Mouse (Mus musculus) neural tube, embryonic 14.5 days (tissue): ENCODE results near the gene Slc17a5. TPM values are rescaled to one million over a fixed set of nuclear protein-coding genes. Genes with fewer than 3 reads are reported as not detected.
"Not testable (repeated sequence)": the region's sequence is repeated elsewhere in the genome, so short reads cannot be mapped to it uniquely, and the experiment has no call there.

Source experiments
- ATAC-seq: fragments of 200-750 bp; cut with Nextera tagmentation; 2 replicates; pipeline ENCODE4 v1.8.0; 2017; ENCODE audit warnings: low read depth, mild to moderate bottlenecking, moderate TSS enrichment, moderate library complexity
- H3K27ac ChIP-seq: fragments of 300-500 bp; sonication (generic); 2 replicates; pipeline ENCODE4 v1.5.1; 2014; ENCODE audit warnings: low read depth, mild to moderate bottlenecking, control low read depth, low read length, moderate library complexity, mixed read lengths
- H3K27me3 ChIP-seq: fragments of 300-500 bp; sonication (generic); 2 replicates; pipeline ENCODE4 v1.6.1; 2014; ENCODE audit warnings: low read length; ENCODE audit not compliant: control insufficient read depth, insufficient read depth
- H3K36me3 ChIP-seq: fragments of 300-500 bp; sonication (generic); 2 replicates; pipeline ENCODE4 v1.6.1; 2014; ENCODE audit warnings: low read length, mixed read lengths; ENCODE audit not compliant: control insufficient read depth, insufficient read depth
- H3K4me1 ChIP-seq: fragments of 300-500 bp; sonication (generic); 2 replicates; pipeline ENCODE4 v1.6.1; 2014; ENCODE audit warnings: low read length; ENCODE audit not compliant: control insufficient read depth, insufficient read depth
- H3K4me2 ChIP-seq: fragments of 300-500 bp; sonication (generic); 2 replicates; pipeline ENCODE4 v1.6.1; 2014; ENCODE audit warnings: mild to moderate bottlenecking, low read depth, low read length, control low read depth
- H3K4me3 ChIP-seq: fragments of 300-500 bp; sonication (generic); 2 replicates; pipeline ENCODE4 v1.5.1; 2014; ENCODE audit warnings: low read depth, low read length, control low read depth, mixed read lengths
- H3K9ac ChIP-seq: fragments of 300-500 bp; sonication (generic); replicated peaks from 2 replicates; pipeline ENCODE4 v1.6.1; 2014; ENCODE audit warnings: low read depth, mild to moderate bottlenecking, control low read depth, low read length, mixed read lengths
- H3K9me3 ChIP-seq: fragments of 300-500 bp; sonication (generic); 2 replicates; pipeline ENCODE4 v1.6.1; 2016; ENCODE audit warnings: low read length; ENCODE audit not compliant: control insufficient read depth
- WGBS: fragments of 180-500 bp; shearing (Covaris S2); extraction: QIAGEN DNeasy Blood & Tissue Kit; methylation state at CpG from one replicate; pipeline ENCODE4 v1.1.7; 2014; 5-methylcytosine and 5-hydroxymethylcytosine counted together
- polyA plus RNA-seq: library from polyadenylated mRNA; unstranded; fragments of >200 nt; fragmentation: Nextera tagmentation; extraction: Ambion mirVana; gene quantifications from 2 replicates; pipeline ENCODE4 v1.2.1, GENCODE M21; 2014

Slc17a5 gene
- polyA plus RNA-seq, 1 experiment from 2014 or later: 20.4 TPM

DNA sequence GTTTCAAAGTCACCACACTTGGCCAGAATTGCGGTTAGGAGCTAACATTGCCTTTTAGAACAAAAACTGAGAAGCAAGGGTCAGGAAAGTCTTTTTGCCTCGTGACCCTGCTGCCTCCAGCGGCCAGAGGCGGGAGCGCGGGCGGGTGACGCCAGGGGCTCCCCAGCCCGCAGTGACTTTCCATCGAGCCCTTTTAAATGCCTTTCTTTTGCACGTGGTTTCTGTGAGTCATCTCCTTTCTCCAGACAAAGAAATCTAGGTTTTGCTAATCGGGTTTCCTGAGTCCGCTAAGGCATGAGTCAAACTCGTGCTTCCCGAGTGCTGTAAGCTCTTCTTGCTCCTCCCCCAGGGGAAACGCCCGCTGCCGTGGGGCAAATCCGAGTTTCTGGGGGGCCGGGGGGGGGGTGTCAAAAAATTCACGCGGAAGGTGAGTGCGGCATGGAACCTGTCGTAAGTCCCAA is 60.5 kb downstream of the Slc17a5 start:
- under 1% methylated on average over 24 of the region's 24 CpGs for WGBS
- Histone ChIP-seq H3K4me3 (peak overlapping the region; percentile 43), H3K4me2 (peak overlapping the region; percentile 85), H3K36me3 (no peaks in the 10 kb centered on the region), H3K4me1 (0 out of 2 replicates have a peak, but pooled peaks cover 4% of the 10 kb centered on the region), H3K27me3 (no peaks in the 10 kb centered on the region), H3K27ac (peak overlapping the region; percentile 77), H3K9me3 (no peaks in the 10 kb centered on the region), H3K9ac (peak overlapping the region; percentile 67)
- peak; percentile 81 for ATAC-seq

GRCm38 (mm10) chr9:78526206-78526605 is 61.6 kb downstream of the Slc17a5 start:
- Histone ChIP-seq H3K36me3 (no peaks in the 10 kb centered on the region), H3K27ac (no peak overlapping the region), H3K4me2 (no peak overlapping the region), H3K4me1 (0 out of 2 replicates have a peak, but pooled peaks cover 4% of the 10 kb centered on the region), H3K9ac (no peak overlapping the region), H3K27me3 (no peaks in the 10 kb centered on the region), H3K9me3 (no peaks in the 10 kb centered on the region), H3K4me3 (no peak overlapping the region)
- no peak for ATAC-seq
- 89% methylated on average over 2 of the region's 2 CpGs for WGBS

- WGBS: 91% methylated on average over 17 of the region's 17 CpGs
- no peaks in the 10 kb centered on the region for H3K36me3 ChIP-seq
- no peak for ATAC-seq
- H3K27ac ChIP-seq: no peak overlapping the region
- H3K4me1 ChIP-seq: peaks cover 7% of the 10 kb centered on the region; the same call in 1 of the 2 replicates
- no peaks in the 10 kb centered on the region for H3K9me3 ChIP-seq
- H3K4me2 ChIP-seq: no peak overlapping the region
- H3K9ac ChIP-seq: no peak overlapping the region
- H3K27me3 ChIP-seq: no peaks in the 10 kb centered on the region
- no peak overlapping the region for H3K4me3 ChIP-seq
Observed at GRCm38 (mm10) chr9:78525451-78526135, 62.2 kb downstream of the Slc17a5 start.

GRCm38 (mm10) chr9:78521689-78522088 is 66.2 kb downstream of the Slc17a5 start:
- ATAC-seq: 0 out of 2 replicates have a peak, but pooled peaks have one; percentile 1
- 37% methylated on average over 14 of the region's 14 CpGs for WGBS
- Histone ChIP-seq H3K27ac (no peak overlapping the region), H3K4me2 (peak overlapping the region; percentile 93), H3K4me1 (peaks cover 9% of the 10 kb centered on the region), H3K36me3 (no peaks in the 10 kb centered on the region), H3K9me3 (no peaks in the 10 kb centered on the region), H3K27me3 (no peaks in the 10 kb centered on the region), H3K4me3 (peak overlapping the region; percentile 40), H3K9ac (peak overlapping the region; percentile 72)

- Histone ChIP-seq H3K36me3 (no peaks in the 10 kb centered on the region), H3K4me3 (peak overlapping the region; percentile 40), H3K27ac (peak overlapping the region; percentile 71), H3K9me3 (no peaks in the 10 kb centered on the region), H3K4me2 (peak overlapping the region; percentile 93), H3K27me3 (no peaks in the 10 kb centered on the region), H3K9ac (peak overlapping the region; percentile 72), H3K4me1 (peaks cover 9% of the 10 kb centered on the region)
- ATAC-seq: peak; percentile 75
- WGBS: 2% methylated on average over 40 of the region's 40 CpGs
Observed at GRCm38 (mm10) chr9:78520780-78521601, 66.8 kb downstream of the Slc17a5 start.

- Histone ChIP-seq H3K4me1 (peaks cover 9% of the 10 kb centered on the region), H3K4me3 (peak overlapping the region; percentile 40), H3K9me3 (no peaks in the 10 kb centered on the region), H3K36me3 (no peaks in the 10 kb centered on the region), H3K27ac (peak overlapping the region; percentile 71; the same call in 1 of the 2 replicates), H3K27me3 (no peaks in the 10 kb centered on the region), H3K9ac (peak overlapping the region; percentile 72), H3K4me2 (peak overlapping the region; percentile 93)
- WGBS: 4% methylated on average over 15 of the region's 15 CpGs
- peak; percentile 80 for ATAC-seq
Observed at GRCm38 (mm10) chr9:78520127-78520779, 67.6 kb downstream of the Slc17a5 start.

GRCm38 (mm10) chr9:78517237-78517636 is 70.6 kb downstream of the Slc17a5 start:
- ATAC-seq: not testable (repeated sequence)

GRCm38 (mm10) chr9:78516125-78516524 is 71.7 kb downstream of the Slc17a5 start:
- Histone ChIP-seq H3K36me3 (no peaks in the 10 kb centered on the region), H3K9ac (no peak overlapping the region), H3K9me3 (no peaks in the 10 kb centered on the region), H3K4me1 (peaks cover 9% of the 10 kb centered on the region), H3K27ac (no peak overlapping the region), H3K4me2 (no peak overlapping the region), H3K4me3 (no peak overlapping the region), H3K27me3 (no peaks in the 10 kb centered on the region)
- ATAC-seq: no peak
- 73% methylated on average over 3 of the region's 3 CpGs for WGBS

More at GRCm38 (mm10) chr9:78517237-78517636, 70.6 kb downstream of the Slc17a5 start:
- H3K9ac ChIP-seq, H3K27ac ChIP-seq, H3K4me1 ChIP-seq, H3K27me3 ChIP-seq, H3K9me3 ChIP-seq, H3K4me2 ChIP-seq, H3K36me3 ChIP-seq, H3K4me3 ChIP-seq: not testable (repeated sequence)
- WGBS: 69% methylated on average over 3 of the region's 3 CpGs
